Mouse (Mus musculus) erythroid progenitor cell, adult 5-6 weeks (primary cell): ENCODE measurements around the gene Snx6. TPM values are rescaled to one million over a fixed set of nuclear protein-coding genes. Genes with fewer than 3 reads are reported as not detected.
"Not testable (repeated sequence)": the region's sequence is repeated elsewhere in the genome, so short reads cannot be mapped to it uniquely, and the experiment has no call there.

Experiments
- ATAC-seq: replicated peaks from 2 replicates; pipeline ENCODE4 v1.8.0; 2016; ENCODE audit warnings: moderate number of reproducible peaks, mild to moderate bottlenecking, moderate TSS enrichment, inconsistent platforms; ENCODE audit not compliant: poor library complexity, low FRiP score, severe bottlenecking
- total RNA-seq, 2 experiments: library from RNA; stranded (forward) in 1 of 2; stranded (reverse) in 1 of 2; fragments of 150-400 nt in 1 of 2; fragments of 186-747, 209-891 nt in 1 of 2; gene quantifications; 2 replicates each; pipeline versions ENCODE4 v1.2.3 to v1.2.4; 2015 to 2017; ENCODE audit warnings: low replicate concordance in 2 of 2

Snx6 gene
- total RNA-seq (2015; ENCODE audit: low replicate concordance): 11.2 and 17.2 TPM in 2 replicates
- 7.0 and 9.8 TPM in 2 replicates for total RNA-seq (2017; ENCODE audit: low replicate concordance)

DNA sequence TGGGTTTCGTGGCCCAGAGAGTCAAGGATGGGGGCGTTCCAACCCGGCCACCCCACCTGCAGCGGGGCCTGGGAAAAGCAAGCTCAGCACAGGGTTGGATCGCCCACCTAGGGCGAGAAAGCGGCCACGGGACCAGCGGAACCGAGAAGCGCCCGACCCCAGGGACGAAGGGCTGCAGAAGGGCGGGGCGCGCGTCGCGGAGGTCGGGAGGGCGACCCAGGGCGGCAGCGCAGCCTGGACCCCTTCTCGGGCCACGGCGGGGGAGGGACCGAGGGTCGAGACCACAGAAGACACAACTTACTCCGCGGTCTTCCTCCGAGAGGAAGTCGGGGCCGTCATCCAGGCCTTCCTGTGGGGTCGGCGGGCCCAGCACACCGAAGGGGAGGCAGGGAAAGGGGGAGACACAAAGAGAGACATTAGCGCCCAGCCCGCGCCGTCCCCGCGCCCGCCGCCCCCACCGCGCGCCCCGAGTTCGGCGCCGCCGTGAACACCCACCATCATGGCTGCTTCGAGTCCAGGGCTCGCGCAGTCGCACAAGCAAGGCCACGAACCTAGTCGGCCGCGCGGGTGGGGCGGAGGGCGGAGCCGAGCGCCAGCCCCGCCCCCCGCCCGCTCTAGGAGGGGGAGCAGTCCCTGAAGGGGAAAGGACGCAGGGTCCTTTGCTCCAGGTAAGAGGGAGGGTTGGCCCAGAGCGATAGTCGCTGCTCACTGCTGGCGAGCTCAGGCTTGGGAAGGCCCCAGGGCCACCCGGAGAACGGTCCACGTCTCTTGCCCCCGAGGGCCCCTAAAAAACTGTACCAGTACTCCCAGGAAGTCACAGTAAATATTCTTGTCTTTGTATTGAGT is at the start of gene Snx6:
TSS of gene Snx6 (minus strand) at position 551 of the 846 bp plus-strand sequence.
- peak; percentile 97 for ATAC-seq

- no peak for ATAC-seq
Observed at GRCm38 (mm10) chr12:54844415-54844814, 48.9 kb upstream of the Snx6 start.

DNA sequence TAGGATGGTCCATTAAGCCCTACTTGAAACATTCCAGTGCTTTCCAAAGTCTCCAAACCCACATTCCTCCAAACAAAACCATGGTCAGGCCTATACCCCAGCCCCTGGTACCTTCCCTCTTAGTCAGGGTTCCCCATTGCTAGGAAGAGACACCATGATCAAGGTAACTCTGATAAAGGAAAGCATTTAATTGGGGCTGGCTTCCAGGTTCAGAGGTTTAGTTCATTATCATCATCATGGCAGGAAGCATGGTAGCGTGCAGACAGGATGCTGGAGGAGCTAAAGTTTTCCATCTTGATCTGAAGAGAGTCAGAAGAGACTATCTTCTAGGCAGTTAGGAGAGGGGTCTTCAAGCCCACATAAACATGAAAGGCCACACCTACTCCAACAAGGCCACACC is 46.1 kb upstream of the Snx6 start:
- ATAC-seq: no peak

GRCm38 (mm10) chr12:54839815-54840214 is 44.3 kb upstream of the Snx6 start:
- no peak for ATAC-seq

- no peak for ATAC-seq
Observed at GRCm38 (mm10) chr12:54838931-54839330, 43.4 kb upstream of the Snx6 start.

- ATAC-seq: no peak
Observed at GRCm38 (mm10) chr12:54835608-54836570, 40.4 kb upstream of the Snx6 start.

GRCm38 (mm10) chr12:54834925-54835447 is 39.5 kb upstream of the Snx6 start:
- no peak for ATAC-seq

- ATAC-seq: no peak
Observed at GRCm38 (mm10) chr12:54833856-54834399, 38.4 kb upstream of the Snx6 start.

DNA sequence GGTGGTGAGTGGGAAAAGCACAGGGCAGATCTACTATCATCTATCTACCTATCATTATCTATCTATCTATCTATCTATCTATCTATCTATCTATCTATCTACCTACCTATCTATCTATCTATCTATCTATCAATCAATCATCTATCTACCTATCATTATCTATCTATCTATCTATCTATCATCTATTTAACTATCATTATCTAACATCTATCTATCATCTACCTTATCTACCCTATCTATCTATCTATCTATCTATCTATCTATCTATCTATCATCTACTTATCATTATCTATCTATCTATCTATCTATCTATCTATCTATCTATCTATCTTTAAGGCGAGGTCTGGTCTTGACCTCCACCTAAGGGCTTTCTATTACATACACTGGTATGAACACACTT is 36.4 kb upstream of the Snx6 start:
- ATAC-seq: not testable (repeated sequence)

- ATAC-seq: peak; percentile 78
Observed at GRCm38 (mm10) chr12:54830574-54830973, 35.1 kb upstream of the Snx6 start.

DNA sequence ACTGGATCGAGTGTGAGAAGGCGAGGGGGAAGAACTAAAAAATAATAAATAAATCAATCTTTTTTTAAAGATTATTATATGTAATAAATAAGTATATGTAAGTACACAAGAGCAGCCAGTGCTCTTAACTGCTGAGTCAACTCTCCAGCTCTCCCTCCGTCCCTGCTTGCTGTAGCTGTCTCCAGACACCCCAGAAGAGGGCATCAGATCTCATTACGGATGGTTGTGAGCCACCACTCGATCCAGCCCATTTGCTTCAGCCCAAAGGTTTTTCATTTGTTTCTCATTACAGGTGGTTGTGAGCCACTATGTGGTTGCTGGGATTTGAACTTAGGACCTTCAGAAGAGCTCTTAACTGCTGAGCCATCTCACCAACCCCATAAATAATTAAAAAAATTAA is 34.4 kb upstream of the Snx6 start:
- ATAC-seq: no peak

- no peak for ATAC-seq
Observed at GRCm38 (mm10) chr12:54828043-54828442, 32.5 kb upstream of the Snx6 start.

DNA sequence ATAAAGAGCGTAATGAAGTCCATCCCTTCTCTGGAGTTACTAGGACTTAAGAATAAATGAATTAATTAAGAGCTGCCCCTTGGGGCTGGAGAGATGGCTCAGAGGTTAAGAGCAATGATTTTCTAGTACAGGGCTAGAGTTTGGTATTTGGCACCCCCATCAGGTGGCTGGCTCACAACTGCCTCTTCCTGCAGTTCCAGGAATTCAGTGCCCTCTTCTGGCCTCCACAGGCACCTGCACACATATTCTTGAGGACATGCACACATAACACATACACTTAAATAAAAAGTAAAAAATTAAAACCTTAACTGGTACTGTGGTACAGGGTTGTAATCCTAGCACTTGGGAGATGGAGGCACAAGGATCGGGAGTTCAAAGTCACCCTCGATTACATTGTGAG is 29.7 kb upstream of the Snx6 start:
- no peak for ATAC-seq

DNA sequence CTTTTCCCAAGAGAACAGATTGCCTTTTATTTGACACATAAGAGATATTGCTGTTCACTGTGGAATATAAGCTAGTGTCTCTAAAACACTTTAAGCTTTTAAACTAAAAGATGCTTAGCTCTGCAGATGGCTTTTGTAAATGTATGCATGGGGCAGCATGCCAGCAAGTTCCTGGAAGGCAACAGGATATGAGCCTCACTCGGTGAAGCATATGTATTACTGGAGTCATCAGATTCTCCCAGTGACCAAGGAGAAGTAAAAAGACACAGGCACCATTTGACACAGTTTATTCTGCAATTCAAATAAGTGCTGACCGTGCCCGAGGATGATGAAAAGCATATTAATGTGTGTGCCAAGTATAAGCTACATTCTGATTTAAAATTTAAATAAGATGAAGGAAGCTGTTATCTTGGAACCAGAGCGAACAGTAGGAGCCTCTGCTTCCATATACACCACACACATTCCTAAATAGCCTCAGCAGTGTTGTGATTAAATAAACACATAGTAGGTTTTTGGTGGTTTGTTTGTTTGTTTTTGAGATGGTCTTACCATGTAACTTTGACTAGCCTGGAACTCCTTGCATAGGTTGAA is 27.4 kb upstream of the Snx6 start:
- no peak for ATAC-seq

DNA sequence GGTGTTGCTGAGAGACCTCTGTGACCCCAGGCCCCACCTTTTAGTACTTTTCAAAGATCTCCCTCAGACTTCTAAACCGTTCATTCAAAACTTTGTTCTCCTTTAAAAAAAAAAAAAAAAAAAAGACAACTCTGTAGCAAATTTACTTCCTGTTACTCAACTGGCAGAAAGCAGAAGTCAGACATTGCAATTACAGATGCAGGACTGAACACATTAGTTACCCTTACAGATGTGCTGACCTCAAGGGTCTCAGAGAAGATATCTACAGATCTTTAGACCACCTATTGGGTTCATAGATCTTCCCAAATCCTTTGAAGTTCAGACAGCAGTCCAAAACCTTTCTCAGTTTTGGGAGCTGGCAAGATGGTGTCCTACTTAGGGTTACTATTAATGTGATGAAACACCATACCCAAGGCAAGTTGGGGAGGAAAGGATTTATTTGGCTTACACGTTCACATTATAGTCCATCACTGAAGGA is 25.2 kb upstream of the Snx6 start:
- ATAC-seq: no peak

DNA sequence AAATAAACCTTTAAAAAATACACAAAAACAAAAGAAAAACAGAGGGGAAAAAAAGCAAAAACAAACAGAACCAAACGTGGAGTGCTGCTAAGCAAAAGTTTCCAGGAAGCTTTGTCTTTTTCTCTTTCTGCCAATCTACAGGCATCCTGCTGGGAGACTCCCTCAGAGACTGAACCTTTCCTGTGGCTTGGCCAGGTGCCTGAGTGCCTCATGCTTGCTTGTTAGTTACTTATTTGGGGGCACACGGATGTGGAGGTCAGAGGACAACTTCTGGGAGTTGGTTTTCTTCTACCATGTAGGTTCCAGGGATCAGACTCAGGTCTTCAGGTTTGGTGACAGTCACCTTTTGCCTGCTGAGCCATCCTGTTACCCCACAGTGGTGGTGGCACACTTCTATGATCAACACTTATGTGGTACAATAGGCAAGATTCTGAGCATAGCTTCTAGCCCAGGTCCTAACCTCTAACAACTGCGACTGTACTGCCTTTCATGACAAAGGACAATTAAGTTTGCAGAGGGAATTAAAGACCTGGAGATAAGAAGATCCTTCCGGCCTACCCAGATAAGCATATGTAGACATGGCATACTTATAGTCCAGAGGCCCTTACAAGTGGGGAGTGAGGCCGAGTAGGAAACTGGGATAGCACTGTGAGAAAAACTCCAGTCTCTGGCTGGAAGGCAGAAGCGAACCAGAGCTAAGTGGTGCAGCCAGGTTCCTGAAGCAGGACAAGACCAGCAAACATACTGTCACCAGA is 23.9 kb upstream of the Snx6 start:
- no peak for ATAC-seq

DNA sequence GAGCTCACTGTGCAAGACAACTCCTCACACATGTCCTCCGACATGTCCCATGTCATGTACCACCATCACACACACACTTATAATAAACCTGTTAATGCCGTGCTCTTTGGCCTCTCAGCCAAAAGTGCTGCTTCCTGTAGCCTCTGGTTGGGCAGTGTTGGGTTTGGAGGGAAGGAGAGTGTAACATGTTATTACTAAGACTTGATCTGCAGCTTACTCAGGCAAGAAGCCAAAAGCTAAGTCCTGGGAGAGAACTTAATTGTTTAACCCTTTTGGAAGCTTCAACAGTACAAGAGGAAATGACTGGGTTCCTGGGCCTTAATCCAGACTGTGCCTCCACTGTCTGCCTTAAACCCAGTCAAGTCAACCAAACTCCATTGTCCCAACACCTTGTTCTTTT is 14.6 kb upstream of the Snx6 start:
- ATAC-seq: no peak

DNA sequence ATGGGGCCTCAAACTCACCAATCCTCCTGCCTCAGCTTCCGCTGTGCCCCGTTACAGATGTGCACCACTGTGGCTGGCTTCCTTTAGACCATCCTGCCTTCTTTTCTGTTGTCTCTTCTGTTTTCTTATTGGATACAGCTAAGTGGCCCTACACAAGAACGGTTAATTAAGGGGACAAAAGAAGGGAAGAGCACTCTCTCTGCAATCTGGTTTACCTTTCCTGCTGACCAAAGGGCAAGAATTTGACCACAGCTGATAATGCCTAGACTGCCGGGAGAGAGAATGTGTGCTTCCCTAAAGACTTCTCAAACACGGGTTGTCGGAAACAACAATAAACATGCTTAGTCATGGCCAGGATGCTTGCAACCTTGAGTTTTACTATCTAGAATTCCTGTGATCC is 12.0 kb upstream of the Snx6 start:
- ATAC-seq: no peak

- no peak for ATAC-seq
Observed at GRCm38 (mm10) chr12:54806131-54806530, 10.6 kb upstream of the Snx6 start.
